Mouse (Mus musculus) megakaryocyte, adult 5-6 weeks (primary cell): ENCODE measurements around the gene Ap2a2. TPM values are rescaled to one million over a fixed set of nuclear protein-coding genes. Genes with fewer than 3 reads are reported as not detected.
"Not testable (repeated sequence)": the region's sequence is repeated elsewhere in the genome, so short reads cannot be mapped to it uniquely, and the experiment has no call there.

Source experiments
- ATAC-seq: 2 replicates; pipeline ENCODE4 v1.8.0; 2016; ENCODE audit warnings: mild to moderate bottlenecking, inconsistent platforms; ENCODE audit not compliant: poor library complexity, severe bottlenecking
- total RNA-seq, 2 experiments: library from RNA; stranded (forward) in 1 of 2; stranded (reverse) in 1 of 2; fragments of 153-499, 151-499 nt in 1 of 2; fragments of 221-1000, 200-1000 nt in 1 of 2; gene quantifications; 2 replicates each; pipeline versions ENCODE4 v1.2.3 to v1.2.4; 2015 to 2017

Ap2a2 gene
- total RNA-seq, 2 experiments from 2014 or later: 48.3 to 61.8 TPM

GRCm38 (mm10) chr7:141559726-141560325 is 2.1 kb upstream of the Ap2a2 start:
- ATAC-seq: no peak

- ATAC-seq: no peak
These were observed 1.5 kb upstream of the Ap2a2 start for GRCm38 (mm10) chr7:141560471-141560870.

DNA sequence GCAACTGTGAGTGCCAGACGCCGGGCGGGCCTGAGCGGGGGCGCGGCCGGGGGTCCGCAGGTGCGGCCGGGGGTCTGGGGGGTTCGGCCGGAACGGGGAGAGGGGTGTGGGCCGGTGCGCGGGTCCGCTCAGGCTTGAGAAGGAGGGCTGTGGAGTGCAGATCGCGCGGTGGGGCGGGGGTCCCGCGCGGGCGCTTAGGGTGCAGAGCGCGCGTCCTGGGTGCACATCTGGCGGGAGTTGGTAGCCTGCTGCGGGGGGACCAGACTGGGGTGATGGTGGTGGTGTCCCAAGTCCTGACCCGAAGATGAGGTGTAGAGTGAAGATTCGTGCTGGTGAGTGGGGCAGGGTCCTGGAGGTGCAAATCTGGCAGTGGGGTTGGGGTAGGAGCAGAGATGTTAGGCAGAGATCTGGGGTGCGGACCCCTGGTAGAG is 463 bp downstream of the Ap2a2 start:
- no peak for ATAC-seq

DNA sequence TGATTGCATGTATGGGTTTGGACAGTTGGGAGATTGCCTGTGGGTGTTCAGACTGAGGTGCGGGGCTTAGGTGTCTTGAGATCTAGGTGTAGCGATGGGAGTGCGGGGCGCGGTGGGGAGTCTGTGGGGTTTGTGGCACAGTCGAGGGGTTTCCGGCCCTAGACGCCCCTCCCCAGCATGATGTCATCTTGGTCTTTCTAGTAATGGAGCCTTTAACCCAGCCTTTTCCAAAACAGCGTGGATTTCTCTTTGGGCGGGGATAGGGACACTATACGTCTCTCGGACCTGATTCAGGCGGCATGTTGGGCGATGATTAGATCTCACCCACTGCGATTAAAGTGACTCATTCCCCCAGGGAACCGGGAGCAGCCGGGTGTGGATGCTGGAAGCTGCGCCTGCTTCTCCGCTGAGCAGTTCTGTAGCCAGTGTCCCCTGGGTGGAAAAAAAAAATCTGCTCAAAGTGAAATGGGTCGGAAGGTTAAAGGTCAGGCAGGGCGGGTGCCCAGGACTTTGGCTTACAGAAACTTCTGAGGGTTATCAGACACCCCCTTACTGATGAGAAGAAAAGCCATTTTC is 967 bp downstream of the Ap2a2 start:
- no peak for ATAC-seq

- ATAC-seq: no peak
These were observed 2.6 kb downstream of the Ap2a2 start for GRCm38 (mm10) chr7:141564561-141564960.

GRCm38 (mm10) chr7:141566587-141566986 is 4.6 kb downstream of the Ap2a2 start:
- no peak for ATAC-seq

- ATAC-seq: no peak
These were observed 7.4 kb downstream of the Ap2a2 start for GRCm38 (mm10) chr7:141569283-141569803.

GRCm38 (mm10) chr7:141569916-141570315 is 7.9 kb downstream of the Ap2a2 start:
- ATAC-seq: no peak

DNA sequence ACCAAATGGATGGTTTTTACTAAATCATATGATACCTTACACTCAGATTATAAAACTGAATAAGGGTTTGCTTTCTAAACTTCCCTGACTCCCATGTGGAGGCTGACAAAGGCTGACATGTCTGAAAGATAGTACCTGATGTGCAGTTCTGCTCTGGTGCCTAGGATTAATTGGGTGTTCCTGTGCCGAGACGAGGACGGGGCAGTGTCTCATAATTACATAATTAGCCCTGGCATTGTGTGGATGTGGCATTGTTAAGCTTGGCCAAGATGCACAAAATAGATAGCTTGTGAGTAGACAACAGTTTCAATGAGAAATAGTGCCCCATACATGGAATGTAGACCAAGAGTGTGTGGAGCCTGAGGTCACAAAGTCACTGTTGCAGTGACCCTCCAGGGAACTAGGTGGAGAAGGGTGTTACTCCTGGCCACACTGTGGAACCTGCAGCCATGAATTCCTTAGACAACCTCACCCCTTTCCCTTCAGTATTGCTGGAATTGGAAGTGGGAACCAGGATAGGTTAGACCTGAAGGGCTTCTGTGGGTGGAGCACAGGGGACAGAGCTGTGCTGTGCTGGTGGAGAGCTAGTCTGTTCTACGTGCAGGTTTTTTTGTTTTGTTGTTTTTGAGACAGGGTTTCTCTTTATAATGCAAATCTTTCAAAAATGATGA is 8.8 kb downstream of the Ap2a2 start:
- no peak for ATAC-seq

DNA sequence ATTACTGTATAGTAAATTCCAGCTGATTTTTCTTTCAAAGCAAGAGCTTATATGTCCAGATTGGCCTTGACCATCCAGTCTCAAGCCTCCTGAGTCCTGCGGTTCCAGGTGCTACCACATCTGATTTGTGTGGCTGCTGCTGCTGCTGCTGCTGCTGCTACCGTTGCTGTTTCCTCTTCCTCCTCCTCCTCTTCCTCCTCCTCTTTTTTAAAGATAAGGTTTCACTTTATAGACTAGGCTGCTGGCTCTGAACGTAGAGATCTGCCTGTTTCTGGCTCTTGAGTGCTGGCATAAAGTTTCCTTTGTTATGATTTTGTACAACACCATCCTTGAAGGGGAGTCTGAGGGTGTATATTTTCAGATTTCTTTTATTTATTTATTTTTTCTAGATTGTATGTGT is 12.1 kb downstream of the Ap2a2 start:
- no peak for ATAC-seq

DNA sequence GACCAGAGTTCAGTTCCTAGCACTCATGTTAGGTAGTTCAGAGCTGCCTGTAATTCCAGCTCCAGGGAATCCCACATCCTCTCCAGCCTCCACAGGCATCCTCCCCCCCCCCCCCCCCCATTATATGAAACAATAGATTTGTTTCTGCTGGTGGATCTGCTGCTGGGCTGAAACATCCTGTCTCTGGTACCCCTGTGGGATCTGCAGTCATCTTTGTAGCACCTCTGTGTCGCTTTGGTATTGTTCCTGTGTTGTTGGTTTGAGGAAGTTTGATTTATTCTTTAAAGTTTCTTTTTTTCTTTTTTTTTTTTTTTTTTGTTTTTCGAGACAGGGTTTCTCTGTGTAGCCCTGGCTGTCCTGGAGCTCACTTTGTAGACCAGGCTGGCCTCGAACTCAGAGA is 13.5 kb downstream of the Ap2a2 start:
- ATAC-seq: no peak

- no peak for ATAC-seq
These were observed 15.8 kb downstream of the Ap2a2 start for GRCm38 (mm10) chr7:141577801-141578200.

DNA sequence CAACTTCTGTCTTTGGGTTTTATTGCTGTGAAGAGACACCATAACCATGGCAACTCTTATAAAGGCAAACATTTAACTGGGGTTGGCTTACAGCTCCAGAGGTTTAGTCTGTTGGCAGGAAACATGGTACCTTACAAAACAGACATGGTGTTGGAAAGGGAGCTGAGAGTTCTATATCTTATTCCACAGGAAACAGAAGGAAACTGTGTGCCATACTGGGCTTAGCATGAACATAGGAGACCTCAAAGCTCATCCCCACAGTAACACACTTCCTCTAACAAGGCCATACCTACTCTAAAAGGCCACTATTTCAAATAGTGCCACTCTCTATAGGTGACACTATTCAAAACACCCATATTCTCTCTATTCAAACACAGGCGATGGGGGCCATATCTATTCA is 16.5 kb downstream of the Ap2a2 start:
- no peak for ATAC-seq

- ATAC-seq: peak; percentile 83
These were observed 17.0 kb downstream of the Ap2a2 start for GRCm38 (mm10) chr7:141578943-141579342.

DNA sequence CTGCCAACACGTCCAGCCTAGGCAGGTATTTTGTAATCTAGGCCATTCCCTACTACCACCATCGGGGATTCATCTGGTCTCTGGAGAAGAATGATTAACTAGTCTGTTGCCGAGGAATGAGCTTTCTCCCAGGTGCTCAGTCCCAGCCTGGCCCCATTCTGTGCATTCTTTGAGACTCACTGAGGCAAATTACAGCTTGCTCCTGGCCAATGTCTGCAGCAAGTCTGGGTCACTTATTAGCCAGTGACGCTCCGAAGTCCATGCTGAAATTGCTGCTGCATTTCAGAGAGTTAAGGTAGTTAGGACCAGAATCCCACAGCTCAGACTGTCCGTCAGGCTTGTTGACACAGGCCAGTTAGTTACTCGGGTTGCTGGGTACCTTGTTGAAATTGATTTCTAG is 19.4 kb downstream of the Ap2a2 start:
- ATAC-seq: no peak

GRCm38 (mm10) chr7:141584048-141584841 is 22.3 kb downstream of the Ap2a2 start:
- no peak for ATAC-seq

- ATAC-seq: peak; percentile 45
These were observed 23.3 kb downstream of the Ap2a2 start for GRCm38 (mm10) chr7:141585288-141585687.

DNA sequence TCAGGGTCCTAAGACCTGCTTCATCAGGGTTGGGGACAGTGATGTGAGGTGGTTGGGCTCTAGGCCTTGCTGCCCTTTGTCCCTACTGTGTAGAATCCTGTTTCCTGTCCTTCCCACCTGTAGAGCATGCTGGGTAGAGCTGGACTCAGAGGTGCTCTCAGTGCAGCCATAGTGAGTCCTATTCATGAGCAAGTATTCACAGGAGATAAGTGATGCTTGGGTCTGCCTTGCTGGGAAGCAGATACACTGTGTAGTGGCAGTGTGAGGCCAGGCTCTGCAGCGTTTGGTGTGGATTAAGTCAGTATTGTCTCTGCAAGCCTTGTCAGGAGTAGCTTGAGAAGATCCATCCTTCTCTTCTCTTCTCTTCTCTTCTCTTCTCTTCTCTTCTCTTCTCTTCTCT is 23.9 kb downstream of the Ap2a2 start:
- ATAC-seq: no peak

- ATAC-seq: no peak
These were observed 26.9 kb downstream of the Ap2a2 start for GRCm38 (mm10) chr7:141588890-141589289.

- ATAC-seq: not testable (repeated sequence)
These were observed 28.3 kb downstream of the Ap2a2 start for GRCm38 (mm10) chr7:141590249-141590648.

DNA sequence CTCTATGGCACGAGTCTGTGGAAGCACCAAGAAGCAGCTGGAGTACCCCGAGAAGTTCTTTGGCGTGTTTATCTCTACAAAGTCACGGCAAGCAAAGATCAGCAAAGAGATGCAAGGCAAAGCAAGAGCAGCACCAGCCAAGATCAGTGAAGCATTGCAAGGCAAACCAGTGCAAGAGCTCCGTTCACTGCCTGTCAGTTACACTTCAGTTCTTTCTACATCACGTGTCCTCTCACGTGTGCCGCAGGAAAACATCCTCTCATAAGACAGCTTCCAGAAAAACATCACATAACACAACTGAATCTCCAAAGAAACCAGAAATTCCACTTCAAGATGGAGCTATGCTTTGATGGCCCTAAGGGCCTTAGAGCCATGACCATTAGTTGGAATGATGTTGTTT is 29.0 kb downstream of the Ap2a2 start:
- ATAC-seq: no peak
